Mouse (Mus musculus): Measurements from ENCODE around the gene Cx3cr1.

GRCm38 (mm10) chr9:120118212-120118611, 48.5 kb upstream of the Cx3cr1 start:
- TF ChIP-seq CTCF (IDR thresholded peaks at IDR 0.05; ENCODE audit: control insufficient read depth, insufficient read depth, insufficient read length) (no peak), MAX (IDR thresholded peaks at IDR 0.05) (no peak)
